In genomic region chr17:46433627-46434026, GRCm38 (mm10) we compare ENCODE assay signal across 8 mouse cellular contexts. TPM values are rescaled to one million over a fixed set of nuclear protein-coding genes. Genes with fewer than 3 reads are reported as not detected.
A peak's percentile ranks its signal among the peaks of the same experiment; 100 is the strongest.
DNase-seq lines count a peak whose midpoint lies in the region; ATAC-seq and TF ChIP-seq lines count a peak whose summit lies in the region.
"Had no signal": no experiment of that assay in that cellular context is flagged by ENCODE, and none has a peak within 500 bp of the region (broad histone marks: within the 10 kb centered on the region; RNA-seq: fewer than 3 reads in every experiment).

No protein-coding gene starts in this region.

- H3K9me3 ChIP-seq in hindbrain, embryonic 15.5 days, result no peaks in the 10 kb centered on the region
- H3K9me3 ChIP-seq in stomach, postnatal 0 days (ENCODE audit: control insufficient read depth, low read length), result no peaks in the 10 kb centered on the region

- peak overlapping the region; percentile 17; the same call in 1 of the 2 replicates for H3K4me3 ChIP-seq in bone marrow macrophage, adult 2 months (ENCODE audit: insufficient read depth, low read length)
- 0 out of 2 replicates have a peak overlapping the region, but pooled peaks have one; percentile 8 for H3K4me3 ChIP-seq in hindbrain, embryonic 15.5 days
- 0 out of 2 replicates have a peak overlapping the region, but pooled peaks have one; percentile 2 for H3K4me3 ChIP-seq in stomach, postnatal 0 days (ENCODE audit: low read depth, low read length)
- no peak overlapping the region for H3K4me3 ChIP-seq in layer of hippocampus, adult 2 months

- peaks cover 7% of the 10 kb centered on the region for H3K4me1 ChIP-seq in bone marrow macrophage, adult 2 months (ENCODE audit: control insufficient read depth, insufficient read depth, low read length)
- peaks cover 12% of the 10 kb centered on the region; the same call in 1 of the 2 replicates for H3K4me1 ChIP-seq in hindbrain, embryonic 15.5 days (replicated peaks)
- peaks cover 3% of the 10 kb centered on the region; the same call in 1 of the 2 replicates for H3K4me1 ChIP-seq in stomach, postnatal 0 days (replicated peaks; ENCODE audit: control insufficient read depth, insufficient read depth)

- no peak overlapping the region for H3K27ac ChIP-seq in bone marrow macrophage, adult 2 months (ENCODE audit: insufficient read depth, low read depth, low read length)
- no peak overlapping the region for H3K27ac ChIP-seq in hindbrain, embryonic 15.5 days (replicated peaks)
- H3K27ac ChIP-seq in stomach, postnatal 0 days (replicated peaks), result no peak overlapping the region
- no peak overlapping the region for H3K27ac ChIP-seq in layer of hippocampus, adult 2 months
- H3K27ac ChIP-seq: macrophage had no signal

- WGBS in hindbrain, embryonic 15.5 days, result 4% methylated on average over 17 of the region's 17 CpGs
- WGBS in stomach, postnatal 0 days, result 6% methylated on average over 17 of the region's 17 CpGs

- no peak for TF ChIP-seq CTCF in bone marrow macrophage, adult 2 months (IDR thresholded peaks at IDR 0.05; ENCODE audit: low read depth, low read length)
- TF ChIP-seq CTCF in stomach, postnatal 0 days (IDR thresholded peaks at IDR 0.05; ENCODE audit: low read depth), result no peak
- no peak; the same call in 1 of the 2 replicates for TF ChIP-seq CTCF in layer of hippocampus, adult 2 months (conservative IDR thresholded peaks at IDR 0.05)

- no peak overlapping the region for H3K9ac ChIP-seq in hindbrain, embryonic 15.5 days
- no peak overlapping the region for H3K9ac ChIP-seq in stomach, postnatal 0 days (ENCODE audit: low read length)

- peak overlapping the region; percentile 45 for H3K4me2 ChIP-seq in hindbrain, embryonic 15.5 days
- peak overlapping the region; percentile 40 for H3K4me2 ChIP-seq in stomach, postnatal 0 days (replicated peaks; ENCODE audit: low read depth)

- H3K27me3 ChIP-seq in hindbrain, embryonic 15.5 days, result 0 out of 2 replicates have a peak, but pooled peaks cover 9% of the 10 kb centered on the region
- no peaks in the 10 kb centered on the region for H3K27me3 ChIP-seq in stomach, postnatal 0 days (ENCODE audit: control insufficient read depth, insufficient read depth, low read length)

- no peak for ATAC-seq in hindbrain, embryonic 15.5 days (ENCODE audit: low FRiP score, low read depth)
- ATAC-seq in stomach, postnatal 0 days (ENCODE audit: low FRiP score, low TSS enrichment), result no peak

- TF ChIP-seq POLR2A in bone marrow macrophage, adult 2 months (IDR thresholded peaks at IDR 0.05; ENCODE audit: borderline replicate concordance, low read depth, low read length), result no peak

- TF ChIP-seq EP300 in stomach, postnatal 0 days (optimal IDR thresholded peaks at IDR 0.05), result no peak

- H3K36me3 ChIP-seq in hindbrain, embryonic 15.5 days, result no peaks in the 10 kb centered on the region
- H3K36me3 ChIP-seq in stomach, postnatal 0 days (ENCODE audit: control insufficient read depth, insufficient read depth, low read length), result no peaks in the 10 kb centered on the region

- DNase-seq in ZHBTc4 (ENCODE audit: low read depth, low spot score) (peak; percentile 71), liver (peak; percentile 37)
- DNase-seq in stomach, postnatal 0 days (ENCODE audit: low spot score), result peak; percentile 37
- DNase-seq in spleen, adult 18-20 months, result no peak
- DNase-seq in layer of hippocampus, adult 2 months (ENCODE audit: low spot score in 2 of 2), result no peak

RNA-seq across cellular contexts. Expression of gene Slc22a7, which starts 4.6 kb away (rescaled TPM):
- not detected in 2 replicates for polyA plus RNA-seq in bone marrow macrophage, adult 2 months (2012; ENCODE audit: insufficient read depth, insufficient read length, missing spikeins)
- 0.10 TPM in 1 of 2 replicates, not detected in the other for polyA plus RNA-seq in hindbrain, embryonic 15.5 days (2015; fragmentation: Nextera tagmentation; extraction: Ambion mirVana)
- polyA plus RNA-seq in stomach, postnatal 0 days (2015; fragmentation: Nextera tagmentation; extraction: Ambion mirVana), result not detected in 2 replicates
- under 1 TPM in 1 of 2 experiments, not detected in 1; 0.28 TPM for total RNA-seq in layer of hippocampus, adult 2 months (2021)
- polyA plus RNA-seq: macrophage had no signal

RNA-seq across cellular contexts. Expression of gene Crip3, which starts 4.9 kb away (rescaled TPM):
- polyA plus RNA-seq in bone marrow macrophage, adult 2 months (2012; ENCODE audit: insufficient read depth, insufficient read length, missing spikeins), result not detected in 2 replicates
- 2.8 and 3.0 TPM in 2 replicates for polyA plus RNA-seq in hindbrain, embryonic 15.5 days (2015; fragmentation: Nextera tagmentation; extraction: Ambion mirVana)
- polyA plus RNA-seq in stomach, postnatal 0 days (2015; fragmentation: Nextera tagmentation; extraction: Ambion mirVana), result 0.23 and 0.24 TPM in 2 replicates
- 1 to 10 TPM; 2.4 to 6.3 TPM for total RNA-seq in layer of hippocampus, adult 2 months (2021)
- polyA plus RNA-seq: macrophage had no signal

RNA-seq across cellular contexts. Expression of gene Zfp318, which starts 50.1 kb away (rescaled TPM):
- polyA plus RNA-seq in bone marrow macrophage, adult 2 months (2012; ENCODE audit: insufficient read depth, insufficient read length, missing spikeins), result 21.7 and 26.2 TPM in 2 replicates
- 18.3 and 20.4 TPM in 2 replicates for polyA plus RNA-seq in hindbrain, embryonic 15.5 days (2015; fragmentation: Nextera tagmentation; extraction: Ambion mirVana)
- 2.9 and 3.5 TPM in 2 replicates for polyA plus RNA-seq in stomach, postnatal 0 days (2015; fragmentation: Nextera tagmentation; extraction: Ambion mirVana)
- total RNA-seq in layer of hippocampus, adult 2 months (2021), result 10 to 100 TPM; 57.4 to 70.5 TPM

RNA-seq across cellular contexts. Expression of gene Ttbk1, which starts 53.8 kb away (rescaled TPM):
- polyA plus RNA-seq in bone marrow macrophage, adult 2 months (2012; ENCODE audit: insufficient read depth, insufficient read length, missing spikeins), result not detected in 2 replicates
- polyA plus RNA-seq in hindbrain, embryonic 15.5 days (2015; fragmentation: Nextera tagmentation; extraction: Ambion mirVana), result 8.6 and 8.9 TPM in 2 replicates
- 0.13 and 0.15 TPM in 2 replicates for polyA plus RNA-seq in stomach, postnatal 0 days (2015; fragmentation: Nextera tagmentation; extraction: Ambion mirVana)
- 100 to 1,000 TPM; 119 to 122 TPM for total RNA-seq in layer of hippocampus, adult 2 months (2021)
- polyA plus RNA-seq: macrophage had no signal

Comparison
In these comparisons a context has a peak if more than half of its experiments do, and no peak if none do; other contexts are left out.
1. DNase-seq: peak in ZHBTc4 (single experiment), liver (single experiment) and stomach, postnatal 0 days (single experiment); none in spleen, adult 18-20 months (0 of 2) and layer of hippocampus, adult 2 months (0 of 2).